Mouse (Mus musculus) adrenal gland, postnatal 10 days (tissue): ENCODE results near the gene Calr. TPM values are rescaled to one million over a fixed set of nuclear protein-coding genes. Genes with fewer than 3 reads are reported as not detected.

Source experiments
- microRNA-seq: library from miRNA; unstranded; fragments of <30 nt; microRNA quantifications from one replicate; pipeline ENCODE4 v1.2.0, GENCODE M21; 2021
- total RNA-seq, 2 experiments: library from RNA; stranded (reverse); gene quantifications; 2 replicates each; pipeline ENCODE4 v1.2.3; 2021

Gene Calr
- total RNA-seq, 2 experiments from 2014 or later: 404 to 492 TPM

Small RNA genes lying within 50 kb of the gene (microRNA-seq; reads per million reads assigned to microRNA genes)
- gene Mir7069: 3.2 reads per million

Other genes starting within 250 kb of the Calr start
- 10 to 100 TPM; 33.3 to 63.4 TPM for gene Ier2, start 184.1 kb downstream of the Calr start, total RNA-seq
- gene Trmt1, start 160.6 kb downstream of the Calr start, total RNA-seq: 10 to 100 TPM; 63.4 to 82.8 TPM
- 10 to 100 TPM; 59.1 to 62.9 TPM for gene Nacc1, start 159.1 kb downstream of the Calr start, total RNA-seq
- gene Lyl1, start 145.5 kb downstream of the Calr start, total RNA-seq: 1 to 10 TPM; 7.8 to 8.5 TPM
- under 1 TPM; 0.51 to 0.88 TPM for gene G430095P16Rik, start 123.9 kb downstream of the Calr start, total RNA-seq
- gene Nfix, start 46.6 kb downstream of the Calr start, total RNA-seq: 100 to 1,000 TPM; 145 to 200 TPM
- gene Dand5, start 24.1 kb downstream of the Calr start, total RNA-seq: 1 to 10 TPM; 5.0 to 6.9 TPM
- 10 to 100 TPM; 39.2 to 40.0 TPM for gene Gadd45gip1, start 15.4 kb downstream of the Calr start, total RNA-seq
- gene Rad23a, start 6.3 kb downstream of the Calr start, total RNA-seq: 100 to 1,000 TPM in 1 of 2 experiments, 10 to 100 TPM in 1; 89.4 to 108 TPM
- gene Farsa, start 10.1 kb upstream of the Calr start, total RNA-seq: 10 to 100 TPM; 52.0 to 52.4 TPM
- 10 to 100 TPM; 16.1 to 21.1 TPM for gene Syce2, start 25.2 kb upstream of the Calr start, total RNA-seq
- gene Gcdh, start 47.0 kb upstream of the Calr start, total RNA-seq: 10 to 100 TPM; 77.9 to 96.9 TPM
- 1 to 10 TPM; 2.6 to 4.3 TPM for gene Klf1, start 55.0 kb upstream of the Calr start, total RNA-seq
- gene Dnase2a, start 61.6 kb upstream of the Calr start, total RNA-seq: 10 to 100 TPM; 11.8 to 12.8 TPM
- gene Mast1, start 90.4 kb upstream of the Calr start, total RNA-seq: 1 to 10 TPM; 2.3 to 4.2 TPM
- under 1 TPM in 1 of 2 experiments, not detected in 1; 0.21 TPM for gene Rtbdn, start 100.1 kb upstream of the Calr start, total RNA-seq
- gene Gm49661, start 122.5 kb upstream of the Calr start, total RNA-seq: 1 to 10 TPM in 1 of 2 experiments, not detected in 1; 1.1 TPM
- gene Prdx2, start 122.7 kb upstream of the Calr start, total RNA-seq: 100 to 1,000 TPM; 477 to 503 TPM
- 10 to 100 TPM; 88.6 to 91.7 TPM for gene Rnaseh2a, start 122.8 kb upstream of the Calr start, total RNA-seq
- 100 to 1,000 TPM in 1 of 2 experiments, 10 to 100 TPM in 1; 28.7 to 134 TPM for gene Junb, start 131.8 kb upstream of the Calr start, total RNA-seq
- 1 to 10 TPM; 6.5 to 6.6 TPM for gene Hook2, start 143.7 kb upstream of the Calr start, total RNA-seq
- gene Best2, start 167.6 kb upstream of the Calr start, total RNA-seq: not detected
- 10 to 100 TPM; 86.5 to 92.4 TPM for gene Asna1, start 178.3 kb upstream of the Calr start, total RNA-seq
- 100 to 1,000 TPM; 143 to 155 TPM for gene Trir, start 179.9 kb upstream of the Calr start, total RNA-seq
- gene Tnpo2, start 190.0 kb upstream of the Calr start, total RNA-seq: 10 to 100 TPM; 56.6 to 59.7 TPM
- gene Fbxw9, start 213.1 kb upstream of the Calr start, total RNA-seq: 10 to 100 TPM; 22.4 to 24.9 TPM
- 1 to 10 TPM in 1 of 2 experiments, not detected in 1; 1.2 TPM for gene Gm5741, start 221.0 kb upstream of the Calr start, total RNA-seq
- 10 to 100 TPM; 35.7 to 36.5 TPM for gene Dhps, start 224.8 kb upstream of the Calr start, total RNA-seq
- gene Wdr83os, start 233.8 kb upstream of the Calr start, total RNA-seq: 10 to 100 TPM; 58.2 to 70.5 TPM
- gene Wdr83, start 234.4 kb upstream of the Calr start, total RNA-seq: 10 to 100 TPM; 25.7 to 29.8 TPM
- 10 to 100 TPM; 52.7 to 56.6 TPM for gene Man2b1, start 236.3 kb upstream of the Calr start, total RNA-seq